Mouse (Mus musculus) myocyte (in vitro differentiated cells): ENCODE measurements at regions not wholly inside any gene's neighbourhood (a gene's known extent, or its start where the extent isn't known, plus 50 kb on each side); places are given as distances from the start of the nearest gene placed in this dataset.

Source experiments
- H3K27me3 ChIP-seq: one replicate; pipeline ENCODE4 v1.6.1; 2011; ENCODE audit not compliant: control insufficient read depth, insufficient read depth, insufficient read length
- H3K36me3 ChIP-seq: one replicate; pipeline ENCODE4 v1.6.1; 2011; ENCODE audit not compliant: control insufficient read depth, insufficient read depth
- H3K4me2 ChIP-seq: one replicate; pipeline ENCODE4 v1.6.1; 2011; ENCODE audit warnings: low read depth, control low read depth
- H3K4me3 ChIP-seq: one replicate; pipeline ENCODE4 v1.5.1; 2011; ENCODE audit warnings: mild to moderate bottlenecking, control low read depth, moderate library complexity
- H3K79me2 ChIP-seq: one replicate; pipeline ENCODE4 v1.6.1; 2011; ENCODE audit not compliant: control insufficient read depth, insufficient read depth
- H3ac ChIP-seq: one replicate; pipeline ENCODE4 v1.6.1; 2011; ENCODE audit not compliant: control insufficient read depth, insufficient read length
- CEBPB ChIP-seq: IDR thresholded peaks from 2 replicates; pipeline ENCODE4 v1.6.1; 2011; ENCODE audit warnings: mild to moderate bottlenecking, moderate library complexity; ENCODE audit not compliant: poor library complexity, insufficient read depth, severe bottlenecking
- E2F4 ChIP-seq: IDR thresholded peaks from one replicate; pipeline ENCODE4 v1.6.1; 2011; ENCODE audit warnings: mild to moderate bottlenecking, control low read depth, moderate library complexity; ENCODE audit not compliant: insufficient read depth
- MAX ChIP-seq: IDR thresholded peaks from one replicate; pipeline ENCODE4 v1.6.1; 2011; ENCODE audit warnings: low read depth, mild to moderate bottlenecking, control low read depth
- MYOD1 ChIP-seq, 3 experiments: IDR thresholded peaks; one replicate each; pipeline ENCODE4 v1.6.1; 2011; ENCODE audit warnings: control low read depth in 2 of 3, low read depth in 2 of 3, mild to moderate bottlenecking in 2 of 3, moderate library complexity in 1 of 3; ENCODE audit not compliant: insufficient read length in 2 of 3, control insufficient read depth in 1 of 3
- MYOG ChIP-seq, 3 experiments: IDR thresholded peaks; one replicate each; pipeline ENCODE4 v1.6.1; 2011; ENCODE audit warnings: control low read depth in 2 of 3, low read depth in 2 of 3, mild to moderate bottlenecking in 2 of 3; ENCODE audit not compliant: insufficient read length in 2 of 3, control insufficient read depth in 1 of 3, insufficient read depth in 1 of 3
- POLR2A ChIP-seq: IDR thresholded peaks from one replicate; pipeline ENCODE4 v1.6.1; 2011; ENCODE audit warnings: low read depth, mild to moderate bottlenecking, control low read depth, moderate library complexity; ENCODE audit not compliant: insufficient read length
- POLR2AphosphoS2 ChIP-seq: IDR thresholded peaks from one replicate; pipeline ENCODE4 v1.6.1; 2011; ENCODE audit warnings: low read depth, control low read depth; ENCODE audit not compliant: insufficient read length
- REST ChIP-seq: IDR thresholded peaks from one replicate; pipeline ENCODE4 v1.6.1; 2011; ENCODE audit warnings: mild to moderate bottlenecking, control low read depth, moderate library complexity; ENCODE audit not compliant: insufficient read depth, insufficient read length
- SRF ChIP-seq: IDR thresholded peaks from one replicate; pipeline ENCODE4 v1.6.1; 2011; ENCODE audit warnings: low read depth; ENCODE audit not compliant: control insufficient read depth, insufficient read length
- TCF12 ChIP-seq: IDR thresholded peaks from one replicate; pipeline ENCODE4 v1.6.1; 2011; ENCODE audit warnings: mild to moderate bottlenecking, control low read depth; ENCODE audit not compliant: poor library complexity, insufficient read depth, severe bottlenecking
- TCF3 ChIP-seq: IDR thresholded peaks from one replicate; pipeline ENCODE4 v1.6.1; 2011; ENCODE audit warnings: low read depth, control low read depth; ENCODE audit not compliant: insufficient read length
- USF1 ChIP-seq: IDR thresholded peaks from one replicate; pipeline ENCODE4 v1.6.1; 2011; ENCODE audit warnings: low read depth, mild to moderate bottlenecking, control low read depth, moderate library complexity

- H3ac ChIP-seq = no peak overlapping the region
- no peak for TF ChIP-seq MAX
- TF ChIP-seq E2F4 = no peak
- TF ChIP-seq POLR2AphosphoS2 = no peak
- TF ChIP-seq SRF = no peak
- no peak for TF ChIP-seq POLR2A
- TF ChIP-seq REST = no peak
- no peak for TF ChIP-seq MYOD1 (IDR thresholded peaks at IDR 0.05; ENCODE audit: control insufficient read depth in 1 of 3, insufficient read length in 2 of 3, low read depth in 2 of 3)
- TF ChIP-seq TCF12 = no peak
- no peaks in the 10 kb centered on the region for H3K79me2 ChIP-seq
- H3K4me3 ChIP-seq = no peak overlapping the region
- H3K27me3 ChIP-seq = no peaks in the 10 kb centered on the region
- H3K4me2 ChIP-seq = no peak overlapping the region
- no peaks in the 10 kb centered on the region for H3K36me3 ChIP-seq
Observed at GRCm38 (mm10) chr16:78637452-78637851, 60.9 kb upstream of the D16Ertd472e start.

DNA sequence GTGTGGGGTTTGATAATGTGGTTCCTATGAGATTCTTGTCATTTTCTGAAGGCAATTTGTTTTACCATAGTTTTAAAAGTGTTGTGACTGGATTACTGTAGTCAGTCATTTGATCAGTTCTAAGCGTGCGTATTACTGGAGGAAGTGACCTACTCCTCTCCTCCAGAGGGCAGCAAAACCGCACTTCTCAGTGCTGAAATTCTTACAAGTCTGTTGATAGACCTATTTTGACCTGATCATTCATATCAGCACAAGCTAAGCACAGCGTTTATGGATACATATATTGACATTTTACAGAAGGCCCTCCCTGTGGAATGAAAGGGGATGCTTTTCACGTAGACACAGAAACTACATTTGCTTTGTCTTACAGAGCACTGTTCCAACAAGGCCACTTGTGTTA lies 60.5 kb upstream of the D16Ertd472e start:
- Histone ChIP-seq H3K4me3 (no peak overlapping the region), H3K36me3 (no peaks in the 10 kb centered on the region), H3K4me2 (no peak overlapping the region), H3ac (no peak overlapping the region), H3K27me3 (no peaks in the 10 kb centered on the region), H3K79me2 (no peaks in the 10 kb centered on the region)
- TF ChIP-seq POLR2AphosphoS2 = no peak
- no peak for TF ChIP-seq TCF12
- no peak for TF ChIP-seq REST
- no peak for TF ChIP-seq E2F4
- TF ChIP-seq TCF3 = no peak
- TF ChIP-seq CEBPB = no peak
- no peak for TF ChIP-seq MYOD1 (IDR thresholded peaks at IDR 0.05; ENCODE audit: control insufficient read depth in 1 of 3, insufficient read length in 2 of 3, low read depth in 2 of 3)
- no peak for TF ChIP-seq POLR2A
- no peak for TF ChIP-seq MYOG (IDR thresholded peaks at IDR 0.05; ENCODE audit: control insufficient read depth in 1 of 3, insufficient read depth in 1 of 3, insufficient read length in 2 of 3, low read depth in 2 of 3)
- TF ChIP-seq USF1 = no peak
- no peak for TF ChIP-seq SRF
- TF ChIP-seq MAX = no peak

- no peak overlapping the region for H3K4me2 ChIP-seq
- no peak overlapping the region for H3ac ChIP-seq
Observed at GRCm38 (mm10) chr16:78635774-78636173, 59.3 kb upstream of the D16Ertd472e start.

DNA sequence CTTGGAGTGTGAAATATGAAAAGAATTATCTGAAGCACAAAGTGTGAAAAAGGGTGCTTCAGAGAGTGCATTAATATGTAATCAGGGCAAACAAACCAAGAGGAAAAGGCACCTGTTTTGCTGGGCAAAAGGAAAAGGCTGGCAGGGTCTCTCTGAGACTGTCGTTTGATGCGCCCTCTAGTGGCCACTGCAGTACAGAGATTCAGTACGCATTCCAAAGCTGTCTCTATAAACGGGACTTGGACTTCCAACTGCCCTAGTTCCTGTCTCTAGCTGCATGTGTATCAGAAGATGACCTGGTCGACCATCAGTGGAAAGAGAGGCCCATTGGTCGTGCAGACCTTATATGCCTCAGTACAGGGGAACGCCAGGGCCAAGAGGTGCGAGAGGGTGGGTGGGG lies 58.7 kb upstream of the D16Ertd472e start:
- TF ChIP-seq CEBPB (no peak), MYOG (IDR thresholded peaks at IDR 0.05; ENCODE audit: control insufficient read depth in 1 of 3, insufficient read depth in 1 of 3, insufficient read length in 2 of 3, low read depth in 2 of 3) (no peak), POLR2AphosphoS2 (no peak), TCF3 (no peak), TCF12 (no peak), USF1 (no peak), POLR2A (no peak), E2F4 (no peak), MAX (no peak), REST (no peak), SRF (no peak), MYOD1 (IDR thresholded peaks at IDR 0.05; ENCODE audit: control insufficient read depth in 1 of 3, insufficient read length in 2 of 3, low read depth in 2 of 3) (no peak)
- H3K4me2 ChIP-seq = no peak overlapping the region
- H3ac ChIP-seq = no peak overlapping the region

More at GRCm38 (mm10) chr16:78635774-78636173, 59.3 kb upstream of the D16Ertd472e start:
- no peak overlapping the region for H3K4me3 ChIP-seq
- no peaks in the 10 kb centered on the region for H3K27me3 ChIP-seq
- H3K79me2 ChIP-seq = no peaks in the 10 kb centered on the region
- H3K36me3 ChIP-seq = no peaks in the 10 kb centered on the region
- no peak for TF ChIP-seq MAX
- no peak for TF ChIP-seq TCF3
- TF ChIP-seq MYOG (IDR thresholded peaks at IDR 0.05; ENCODE audit: control insufficient read depth in 1 of 3, insufficient read depth in 1 of 3, insufficient read length in 2 of 3, low read depth in 2 of 3) = no peak
- TF ChIP-seq POLR2AphosphoS2 = no peak
- TF ChIP-seq REST = no peak
- TF ChIP-seq CEBPB = no peak
- TF ChIP-seq USF1 = no peak
- no peak for TF ChIP-seq SRF
- no peak for TF ChIP-seq POLR2A
- TF ChIP-seq TCF12 = no peak
- no peak for TF ChIP-seq MYOD1 (IDR thresholded peaks at IDR 0.05; ENCODE audit: control insufficient read depth in 1 of 3, insufficient read length in 2 of 3, low read depth in 2 of 3)
- no peak for TF ChIP-seq E2F4

DNA sequence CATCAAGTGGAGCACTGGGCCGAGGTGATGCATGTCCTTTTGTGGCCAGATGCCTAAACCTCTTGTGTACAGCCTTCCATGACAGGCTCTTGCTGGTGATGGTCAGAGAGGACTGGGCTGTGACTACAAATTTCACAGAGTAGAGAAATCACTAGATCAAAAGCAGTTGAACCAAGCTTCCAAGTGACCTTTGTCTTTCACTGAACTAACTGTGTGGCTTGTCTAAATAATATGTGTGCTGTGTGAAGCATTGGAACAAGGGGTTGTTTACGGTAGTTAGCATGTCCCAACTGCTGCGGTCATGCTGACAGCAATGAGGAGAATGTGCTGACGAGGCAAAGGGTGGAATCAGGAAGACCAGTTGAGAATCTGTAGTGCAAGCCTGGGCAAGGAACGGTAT lies 55.3 kb upstream of the D16Ertd472e start:
- Histone ChIP-seq H3K4me2 (no peak overlapping the region), H3K27me3 (no peaks in the 10 kb centered on the region), H3ac (no peak overlapping the region), H3K36me3 (no peaks in the 10 kb centered on the region), H3K79me2 (no peaks in the 10 kb centered on the region), H3K4me3 (no peak overlapping the region)
- TF ChIP-seq POLR2AphosphoS2 = no peak
- TF ChIP-seq POLR2A = no peak
- TF ChIP-seq TCF12 = no peak
- no peak for TF ChIP-seq E2F4
- TF ChIP-seq MAX = no peak
- no peak for TF ChIP-seq MYOD1 (IDR thresholded peaks at IDR 0.05; ENCODE audit: control insufficient read depth in 1 of 3, insufficient read length in 2 of 3, low read depth in 2 of 3)
- TF ChIP-seq CEBPB = no peak
- TF ChIP-seq SRF = no peak
- no peak for TF ChIP-seq MYOG (IDR thresholded peaks at IDR 0.05; ENCODE audit: control insufficient read depth in 1 of 3, insufficient read depth in 1 of 3, insufficient read length in 2 of 3, low read depth in 2 of 3)
- TF ChIP-seq USF1 = no peak
- no peak for TF ChIP-seq TCF3

More for the DNA sequence above, 58.7 kb upstream of the D16Ertd472e start:
- H3K4me3 ChIP-seq = no peak overlapping the region
- no peaks in the 10 kb centered on the region for H3K79me2 ChIP-seq
- no peaks in the 10 kb centered on the region for H3K27me3 ChIP-seq
- H3K36me3 ChIP-seq = no peaks in the 10 kb centered on the region
